Mouse (Mus musculus): Measurements from ENCODE around the gene Sncg. TPM values are rescaled to one million over a fixed set of nuclear protein-coding genes. Genes with fewer than 3 reads are reported as not detected.

Sncg gene
- total and polyA plus RNA-seq, 3 experiments: not detected

- no peaks in the 10 kb centered on the region for H3K79me2 ChIP-seq (ENCODE audit: control insufficient read depth, insufficient read depth, low read length, poor library complexity)
- no peak for TF ChIP-seq UBTF (IDR thresholded peaks at IDR 0.05; ENCODE audit: borderline replicate concordance, insufficient read depth, low read depth, low read length)
- TF ChIP-seq POLR2AphosphoS2 (IDR thresholded peaks at IDR 0.05; ENCODE audit: low read length): no peak
- no peak for TF ChIP-seq JUND (IDR thresholded peaks at IDR 0.05; ENCODE audit: low read depth, low read length)
- no peak for TF ChIP-seq MEF2A (IDR thresholded peaks at IDR 0.05; ENCODE audit: extremely low read depth, insufficient replicate concordance, low read depth, low read length, poor library complexity, severe bottlenecking)
- no peak for TF ChIP-seq GABPA (IDR thresholded peaks at IDR 0.05; ENCODE audit: low read depth, low read length)
- TF ChIP-seq NRF1 (IDR thresholded peaks at IDR 0.05; ENCODE audit: insufficient read depth, low read depth, low read length, poor library complexity, severe bottlenecking): no peak
- no peak for TF ChIP-seq MAFK (IDR thresholded peaks at IDR 0.05; ENCODE audit: borderline replicate concordance, low read depth, low read length)
- TF ChIP-seq BHLHE40 (IDR thresholded peaks at IDR 0.05; ENCODE audit: borderline replicate concordance, low read depth, low read length): no peak
- no peak for TF ChIP-seq USF2 (IDR thresholded peaks at IDR 0.05; ENCODE audit: borderline replicate concordance in 1 of 2, insufficient read depth in 1 of 2, low read depth in 1 of 2, low read length in 2 of 2)
- TF ChIP-seq MYC (IDR thresholded peaks at IDR 0.05; ENCODE audit: low read depth, low read length): no peak
- TF ChIP-seq ELF1 (IDR thresholded peaks at IDR 0.05; ENCODE audit: low read depth, low read length): no peak
- TF ChIP-seq RAD21 (IDR thresholded peaks at IDR 0.05; ENCODE audit: low read depth, low read length): no peak
- no peak overlapping the region for H3K27ac ChIP-seq (ENCODE audit: control insufficient read depth, low read depth, low read length)
Measured at GRCm38 (mm10) chr14:34349007-34349406, 25.6 kb downstream of the Sncg start.

DNA sequence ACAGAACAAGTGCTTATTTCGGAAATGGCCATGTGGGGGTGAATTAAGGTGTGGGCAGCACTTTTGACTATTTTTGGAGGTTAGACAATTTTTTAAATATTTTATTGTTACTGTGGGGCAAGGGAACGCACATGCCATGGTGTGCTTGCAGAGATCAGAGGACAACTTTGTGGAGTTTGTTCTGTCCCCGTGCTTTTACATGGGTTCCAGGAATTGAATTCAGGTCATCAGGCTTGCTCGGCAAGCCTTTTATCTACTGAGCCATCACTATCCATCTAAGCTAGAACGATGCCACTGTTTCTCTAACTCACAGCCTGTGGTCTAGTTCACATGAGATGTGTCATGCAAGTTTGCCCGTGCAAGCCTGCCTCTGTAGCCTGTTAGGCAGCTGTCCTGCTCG lies 26.3 kb downstream of the Sncg start:
- no peak overlapping the region for H3K9ac ChIP-seq (ENCODE audit: control insufficient read depth, low read depth, low read length, poor library complexity, severe bottlenecking)
- H3K36me3 ChIP-seq (ENCODE audit: control insufficient read depth in 1 of 2, insufficient read depth in 2 of 2, low read length in 2 of 2): peaks cover 3 to 9% of the 10 kb centered on the region in 2 experiments
- no peak overlapping the region for H3K27ac ChIP-seq (ENCODE audit: control insufficient read depth, low read depth, low read length)

More at GRCm38 (mm10) chr14:34349007-34349406, 25.6 kb downstream of the Sncg start:
- DNase-seq (ENCODE audit: low read depth, low spot score): no peak
- Histone ChIP-seq H3K27me3 (ENCODE audit: control insufficient read depth in 1 of 2, insufficient read depth in 2 of 2, low read length in 2 of 2) (no peaks in the 10 kb centered on the region), H3K4me3 (ENCODE audit: control insufficient read depth in 1 of 2, insufficient read depth in 1 of 2, low read depth in 2 of 2, low read length in 2 of 2) (no peak overlapping the region), H3K9ac (ENCODE audit: control insufficient read depth, low read depth, low read length, poor library complexity, severe bottlenecking) (no peak overlapping the region), H3K36me3 (ENCODE audit: control insufficient read depth in 1 of 2, insufficient read depth in 2 of 2, low read length in 2 of 2) (peaks cover 3 to 5% of the 10 kb centered on the region in 2 experiments), H3K4me1 (ENCODE audit: control insufficient read depth in 1 of 2, insufficient read depth in 2 of 2, low read length in 2 of 2) (peaks cover 3 to 4% of the 10 kb centered on the region in 2 experiments; a peak in 2 of 4 replicates), H3K9me3 (replicated peaks; ENCODE audit: insufficient read depth, low read length) (no peaks in the 10 kb centered on the region)

DNA sequence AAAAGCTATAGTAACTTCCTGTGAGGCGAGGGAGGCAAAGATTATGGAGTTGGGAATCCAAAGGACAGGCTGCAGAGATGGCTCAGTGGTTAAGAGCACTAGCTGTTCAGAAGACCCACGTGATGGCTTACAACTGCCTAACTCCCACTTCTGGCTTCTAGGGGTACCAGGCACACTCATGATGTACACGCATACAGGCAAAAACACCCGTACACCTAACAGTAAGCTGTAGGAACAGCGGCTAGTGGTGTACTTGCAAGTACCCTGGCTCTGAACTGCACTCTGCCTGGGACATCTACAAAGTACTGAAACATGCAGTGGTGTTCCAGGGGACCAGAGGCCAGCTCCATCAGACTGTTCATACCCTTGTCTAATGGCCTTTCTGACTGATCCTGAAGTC lies 27.5 kb downstream of the Sncg start:
- H3K79me2 ChIP-seq (ENCODE audit: control insufficient read depth, insufficient read depth, low read length, poor library complexity): no peaks in the 10 kb centered on the region
- H3K36me3 ChIP-seq (ENCODE audit: control insufficient read depth in 1 of 2, insufficient read depth in 2 of 2, low read length in 2 of 2): peaks cover 3 to 19% of the 10 kb centered on the region in 2 experiments
- no peaks in the 10 kb centered on the region for H3K27me3 ChIP-seq (ENCODE audit: control insufficient read depth in 1 of 2, insufficient read depth in 2 of 2, low read length in 2 of 2)
- H3K4me1 ChIP-seq (ENCODE audit: control insufficient read depth in 1 of 2, insufficient read depth in 2 of 2, low read length in 2 of 2): peaks cover 12 to 13% of the 10 kb centered on the region in 2 experiments
- H3K27ac ChIP-seq (ENCODE audit: control insufficient read depth, low read depth, low read length): no peak overlapping the region
- H3K4me3 ChIP-seq (ENCODE audit: control insufficient read depth in 1 of 2, insufficient read depth in 1 of 2, low read depth in 2 of 2, low read length in 2 of 2): no peak overlapping the region
- no peak overlapping the region for H3K9ac ChIP-seq (ENCODE audit: control insufficient read depth, low read depth, low read length, poor library complexity, severe bottlenecking)
- no peaks in the 10 kb centered on the region for H3K9me3 ChIP-seq (replicated peaks; ENCODE audit: insufficient read depth, low read length)
- TF ChIP-seq SMC3 (IDR thresholded peaks at IDR 0.05; ENCODE audit: low read depth, low read length): no peak
- no peak for TF ChIP-seq POLR2AphosphoS2 (IDR thresholded peaks at IDR 0.05; ENCODE audit: low read length)
- no peak for TF ChIP-seq POLR2A (IDR thresholded peaks at IDR 0.05; ENCODE audit: control insufficient read depth in 1 of 2, insufficient read depth in 1 of 2, low read depth in 1 of 2, low read length in 2 of 2, poor library complexity in 1 of 2)
- no peak for TF ChIP-seq ELF1 (IDR thresholded peaks at IDR 0.05; ENCODE audit: low read depth, low read length)
- no peak for TF ChIP-seq USF1 (IDR thresholded peaks at IDR 0.05; ENCODE audit: low read depth, low read length)
- TF ChIP-seq MYB (IDR thresholded peaks at IDR 0.05; ENCODE audit: low read depth, low read length): no peak
- no peak for TF ChIP-seq MAX (IDR thresholded peaks at IDR 0.05; ENCODE audit: low read length)
- no peak for TF ChIP-seq JUND (IDR thresholded peaks at IDR 0.05; ENCODE audit: low read depth, low read length)
- no peak for DNase-seq (ENCODE audit: low read depth, low spot score)

More for the DNA sequence above, 26.3 kb downstream of the Sncg start:
- no peak overlapping the region for H3K4me3 ChIP-seq (ENCODE audit: control insufficient read depth in 1 of 2, insufficient read depth in 1 of 2, low read depth in 2 of 2, low read length in 2 of 2)
- peaks cover 6 to 8% of the 10 kb centered on the region in 2 experiments for H3K4me1 ChIP-seq (ENCODE audit: control insufficient read depth in 1 of 2, insufficient read depth in 2 of 2, low read length in 2 of 2)
- DNase-seq (ENCODE audit: low read depth, low spot score): no peak
- no peaks in the 10 kb centered on the region for H3K27me3 ChIP-seq (ENCODE audit: control insufficient read depth in 1 of 2, insufficient read depth in 2 of 2, low read length in 2 of 2)
- H3K79me2 ChIP-seq (ENCODE audit: control insufficient read depth, insufficient read depth, low read length, poor library complexity): no peaks in the 10 kb centered on the region
- no peak for TF ChIP-seq MYC (IDR thresholded peaks at IDR 0.05; ENCODE audit: low read depth, low read length)
- no peaks in the 10 kb centered on the region for H3K9me3 ChIP-seq (replicated peaks; ENCODE audit: insufficient read depth, low read length)
